In genomic region chr3:107790227-107790626, GRCm38 (mm10) we compare ENCODE assay signal across 16 mouse cellular contexts. TPM values are rescaled to one million over a fixed set of nuclear protein-coding genes. Genes with fewer than 3 reads are reported as not detected.
"Had no signal": no experiment of that assay in that cellular context is flagged by ENCODE, and none has a peak within 500 bp of the region (broad histone marks: within the 10 kb centered on the region; RNA-seq: fewer than 3 reads in every experiment).

No protein-coding gene starts in this region.

- H3K4me3 ChIP-seq: hindbrain, embryonic 15.5 days; kidney, embryonic 15.5 days; limb, embryonic 13.5 days; liver, embryonic 15.5 days; lung, embryonic 15.5 days; midbrain, embryonic 13.5 days; myocyte; neural tube, embryonic 15.5 days had no signal

- H3K36me3 ChIP-seq: hindbrain, embryonic 15.5 days; kidney, embryonic 15.5 days; limb, embryonic 13.5 days; liver, embryonic 15.5 days; lung, embryonic 15.5 days; midbrain, embryonic 13.5 days; neural tube, embryonic 15.5 days had no signal

- ATAC-seq: midbrain, embryonic 13.5 days had no signal

- H3K27me3 ChIP-seq: hindbrain, embryonic 15.5 days; kidney, embryonic 15.5 days; limb, embryonic 13.5 days; liver, embryonic 15.5 days; lung, embryonic 15.5 days; midbrain, embryonic 13.5 days; neural tube, embryonic 15.5 days had no signal

- H3K27ac ChIP-seq: hindbrain, embryonic 15.5 days; kidney, embryonic 15.5 days; limb, embryonic 13.5 days; liver, embryonic 15.5 days; lung, embryonic 15.5 days; midbrain, embryonic 13.5 days; neural tube, embryonic 15.5 days had no signal

- H3K4me2 ChIP-seq: hindbrain, embryonic 15.5 days; kidney, embryonic 15.5 days; limb, embryonic 13.5 days; liver, embryonic 15.5 days; lung, embryonic 15.5 days; midbrain, embryonic 13.5 days; neural tube, embryonic 15.5 days had no signal

- DNase-seq: kidney, adult 18-20 months; kidney, postnatal 14 days; layer of hippocampus, postnatal 36 days; left cerebral cortex, postnatal 4 days; lung, postnatal 14 days; right cerebral cortex, postnatal 25 days; thymus, postnatal 14 days had no signal

- H3K9ac ChIP-seq: hindbrain, embryonic 15.5 days; kidney, embryonic 15.5 days; limb, embryonic 13.5 days; liver, embryonic 15.5 days; lung, embryonic 15.5 days; midbrain, embryonic 13.5 days; neural tube, embryonic 15.5 days had no signal

- H3K9me3 ChIP-seq: hindbrain, embryonic 15.5 days; kidney, embryonic 15.5 days; limb, embryonic 13.5 days; liver, embryonic 15.5 days; lung, embryonic 15.5 days; midbrain, embryonic 13.5 days; neural tube, embryonic 15.5 days had no signal

RNA-seq across cellular contexts. Expression of gene Csf1, which starts 30.0 kb away (rescaled TPM):
- total RNA-seq: megakaryocyte-erythroid progenitor cell, adult 5-6 weeks had no signal
